Mouse (Mus musculus): ENCODE measurements around the gene Gm9913.

The Gm9913 gene

DNA sequence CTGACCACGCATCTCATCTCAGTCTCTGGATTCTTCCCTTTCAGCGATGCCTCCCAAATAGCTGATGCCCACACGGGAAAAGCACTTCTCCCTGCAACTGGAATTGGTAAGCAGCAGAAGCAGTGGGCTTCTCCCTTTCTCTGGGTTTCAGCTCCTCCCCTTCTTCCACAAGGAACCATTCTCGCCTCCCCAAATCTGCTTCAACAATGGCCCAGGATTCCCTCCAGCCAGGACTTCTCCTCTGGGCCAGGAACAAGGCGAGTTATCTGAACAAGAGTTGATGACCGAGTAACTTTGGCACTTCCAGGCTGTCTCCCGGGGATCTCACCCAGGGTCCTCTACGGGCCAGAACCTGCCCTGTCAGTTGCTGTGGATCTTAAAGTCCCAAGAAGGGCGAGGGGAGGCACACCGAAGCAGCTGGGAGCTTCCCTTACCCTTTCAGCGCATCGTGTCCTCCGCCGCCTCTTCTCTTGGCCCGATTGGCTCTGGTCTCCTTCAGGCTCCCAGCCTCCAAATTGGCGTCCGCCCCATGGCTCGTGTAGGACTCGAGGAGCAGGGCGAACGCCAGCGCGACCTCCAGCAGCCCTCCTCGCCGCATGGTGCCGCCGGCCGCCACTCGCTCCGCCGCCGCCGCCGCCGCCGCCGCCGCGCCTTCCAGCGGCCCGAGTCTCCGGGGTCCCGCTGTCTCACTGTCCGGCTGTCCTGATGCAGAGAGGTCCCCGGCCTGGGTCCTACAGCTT lies at the start of gene Gm9913:
Gene Gm9913, plus strand, starts transcription at position 84 of the 740 bp plus-strand sequence.
- peak; percentile 82 to 87 for DNase-seq

DNA sequence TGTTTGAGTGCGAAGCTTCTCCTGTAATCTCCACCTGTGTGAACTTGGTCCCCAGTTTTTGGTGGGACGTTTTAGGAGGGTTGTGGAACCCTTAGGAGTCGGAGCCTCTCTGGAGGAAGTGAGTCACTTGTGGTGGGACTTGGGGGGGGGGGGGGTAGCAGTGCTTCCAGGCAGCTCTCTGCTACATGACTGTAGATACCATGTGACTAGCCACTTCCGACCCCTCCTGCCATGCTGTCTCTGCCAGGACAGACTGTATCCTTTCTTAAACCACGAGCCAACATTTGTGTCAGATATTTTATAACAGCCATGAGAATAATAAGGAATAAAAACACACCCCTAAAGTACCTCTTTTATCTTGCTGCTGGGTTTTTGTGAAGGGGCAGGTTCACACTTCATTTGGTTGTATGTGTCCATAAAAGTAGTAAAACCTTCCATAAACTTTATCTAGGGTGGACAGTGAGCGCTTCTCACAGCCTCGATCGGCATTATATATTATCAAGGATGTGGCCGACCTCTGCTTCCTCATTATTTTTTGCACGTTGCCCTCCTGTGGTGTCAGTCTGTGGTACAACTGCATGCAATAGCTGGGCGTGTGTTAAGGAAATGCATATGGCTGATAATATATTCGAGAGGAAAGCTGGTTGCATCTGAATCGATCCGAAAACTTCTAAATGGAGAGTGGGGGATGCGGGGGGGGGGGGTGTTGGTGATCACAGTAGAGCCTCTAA lies 48.7 kb upstream of the Gm9913 start:
- DNase-seq = no peak

DNA sequence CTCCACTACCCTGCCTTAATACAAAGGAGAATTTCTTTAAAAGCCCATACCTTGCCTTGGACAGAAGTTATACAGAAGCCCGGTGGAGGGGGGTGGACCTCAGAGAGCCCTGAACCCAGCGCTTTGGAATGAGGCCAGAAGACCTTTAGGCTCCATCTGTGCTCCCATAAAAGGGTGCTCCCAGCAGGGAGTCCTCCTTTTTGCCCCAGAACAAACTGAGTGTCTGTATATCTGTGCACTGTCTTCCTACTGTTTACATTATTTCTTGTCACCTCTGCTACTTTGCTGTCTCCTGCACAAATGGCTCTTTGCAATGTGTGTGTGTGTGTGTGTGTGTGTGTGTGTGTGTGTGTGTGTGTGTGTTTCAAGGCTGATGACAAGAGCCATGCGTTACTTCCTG lies 45.8 kb upstream of the Gm9913 start:
- peak in 1 of 2 experiments; percentile 15 for DNase-seq

DNA sequence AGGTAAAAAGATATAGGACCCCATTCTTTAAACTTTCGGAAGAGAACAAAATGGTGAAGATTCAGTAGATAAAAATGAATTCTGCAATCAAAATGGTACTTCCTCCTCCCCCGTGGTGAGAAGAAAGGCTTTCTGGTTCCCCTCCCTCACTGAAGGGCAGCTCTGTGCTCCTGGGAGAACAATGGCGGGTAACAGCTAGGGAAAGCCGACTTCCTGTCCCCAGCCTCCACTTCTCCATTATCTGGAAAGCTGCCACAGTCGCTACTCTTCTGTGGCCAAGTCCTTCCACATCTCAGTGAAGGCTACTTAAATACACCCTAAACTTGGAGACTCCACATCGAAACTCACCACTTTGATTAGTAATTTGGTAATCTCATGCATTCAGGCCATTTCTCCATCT lies 40.9 kb upstream of the Gm9913 start:
- DNase-seq = no peak

DNA sequence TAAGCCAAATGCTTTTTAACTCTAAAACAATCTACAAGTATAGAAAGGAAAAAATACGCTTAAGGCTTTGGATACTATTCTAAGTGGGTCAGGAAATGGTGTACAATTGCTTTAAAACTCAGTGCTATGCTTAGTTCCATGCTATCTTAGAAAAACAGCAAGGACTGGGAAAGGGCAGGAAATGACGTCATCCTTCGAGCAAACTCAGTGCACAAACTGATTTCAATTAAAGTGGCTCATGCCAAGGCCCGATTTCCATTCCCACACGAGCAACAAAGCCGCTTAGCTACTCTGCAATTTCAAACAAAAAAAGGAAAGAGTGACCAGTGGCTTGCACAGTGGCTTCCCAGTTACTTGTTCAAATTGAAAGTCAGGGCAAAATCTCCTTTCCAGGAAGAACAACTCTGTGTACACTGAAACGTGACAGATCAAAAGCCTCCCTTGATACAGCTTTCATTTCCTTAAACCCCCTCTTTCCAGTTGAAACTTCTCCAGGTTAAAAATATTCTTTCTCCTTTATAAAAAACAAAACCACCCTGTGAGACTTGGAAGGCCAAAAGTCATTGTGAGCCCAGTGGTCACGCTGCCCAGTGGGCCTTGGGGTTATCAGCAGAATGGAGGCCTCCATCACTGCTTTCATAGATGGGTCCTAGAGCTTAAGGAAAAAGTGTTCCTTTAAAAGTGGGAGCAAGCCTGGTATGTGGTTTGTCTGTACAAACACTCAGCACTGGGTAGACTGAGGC lies 34.2 kb upstream of the Gm9913 start:
- no peak for DNase-seq

DNA sequence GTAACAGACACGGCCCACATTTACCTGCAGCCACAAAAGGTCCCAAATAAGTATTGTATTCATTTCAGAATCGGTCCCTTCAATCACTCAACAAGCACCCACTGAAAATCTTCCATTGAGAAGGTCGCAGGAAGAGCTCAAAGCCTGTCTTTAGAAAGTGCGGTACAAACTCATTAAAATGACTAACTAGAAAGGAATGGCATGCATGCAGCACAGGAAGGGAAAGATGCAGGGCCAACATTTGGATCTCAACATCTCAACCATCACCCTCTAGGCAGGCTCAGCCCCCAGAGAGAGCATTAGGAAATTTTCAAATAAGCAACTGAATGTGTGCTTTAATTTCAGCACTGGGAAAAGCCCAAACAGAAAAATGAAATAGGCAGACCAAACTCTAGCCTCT lies 33.2 kb upstream of the Gm9913 start:
- no peak for DNase-seq

DNA sequence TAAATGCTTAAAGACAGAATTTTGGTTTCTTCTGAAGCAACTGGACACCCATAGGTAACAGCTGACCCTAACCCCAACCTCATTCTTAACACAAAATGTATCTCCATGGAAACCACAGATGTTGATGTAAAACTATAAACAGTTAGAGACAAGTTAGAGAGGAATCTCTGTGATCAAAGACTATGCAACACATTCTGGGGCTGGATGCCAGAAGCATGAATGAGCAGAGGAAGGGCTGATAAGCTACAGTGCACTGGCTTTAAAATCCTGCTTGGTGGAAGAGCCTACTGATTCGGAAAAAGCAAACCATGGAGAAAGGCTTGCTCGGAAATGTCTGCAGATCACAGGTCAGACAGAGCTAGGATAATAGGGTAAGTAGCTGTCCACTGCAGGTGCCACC lies 31.7 kb upstream of the Gm9913 start:
- no peak for DNase-seq

DNA sequence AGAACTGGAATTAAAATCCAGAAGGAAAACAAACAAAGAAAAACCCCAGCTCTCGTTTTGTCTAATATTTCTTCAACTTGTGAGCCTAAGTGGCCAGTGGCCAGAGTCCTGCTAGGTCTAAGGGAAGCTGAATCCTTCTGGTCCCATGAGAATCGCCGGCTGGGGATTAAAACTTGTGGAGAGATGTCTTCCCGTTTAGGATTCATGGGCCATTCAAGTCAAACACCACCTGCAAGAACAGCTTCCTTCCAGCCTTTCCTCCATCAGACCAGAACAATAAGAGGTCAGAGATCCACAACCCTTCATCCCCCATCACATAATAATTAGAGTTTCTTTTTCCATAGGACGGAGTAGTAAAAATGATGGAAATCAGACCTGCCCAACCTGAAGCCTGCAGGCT lies 30.2 kb upstream of the Gm9913 start:
- DNase-seq = no peak

DNA sequence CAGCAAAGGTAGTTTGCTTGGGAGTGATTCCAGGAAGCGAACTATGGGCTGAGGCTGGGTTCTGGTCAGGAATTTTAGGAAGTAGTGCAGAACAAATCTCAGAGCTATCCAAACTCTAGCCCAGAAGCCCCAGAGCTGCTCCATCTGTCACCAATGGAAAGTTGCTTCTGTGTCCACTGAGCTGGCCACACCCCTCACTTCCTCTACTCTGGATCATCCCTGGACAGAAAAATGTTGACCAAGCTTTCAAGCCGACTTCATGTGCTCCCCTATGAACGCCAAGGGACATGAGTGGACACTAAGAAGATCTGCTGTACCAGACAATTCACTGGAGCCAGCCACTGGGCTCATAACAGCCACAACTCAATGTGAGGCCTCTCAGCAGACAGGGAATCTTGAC lies 28.7 kb upstream of the Gm9913 start:
- DNase-seq = peak; percentile 29 to 40

DNA sequence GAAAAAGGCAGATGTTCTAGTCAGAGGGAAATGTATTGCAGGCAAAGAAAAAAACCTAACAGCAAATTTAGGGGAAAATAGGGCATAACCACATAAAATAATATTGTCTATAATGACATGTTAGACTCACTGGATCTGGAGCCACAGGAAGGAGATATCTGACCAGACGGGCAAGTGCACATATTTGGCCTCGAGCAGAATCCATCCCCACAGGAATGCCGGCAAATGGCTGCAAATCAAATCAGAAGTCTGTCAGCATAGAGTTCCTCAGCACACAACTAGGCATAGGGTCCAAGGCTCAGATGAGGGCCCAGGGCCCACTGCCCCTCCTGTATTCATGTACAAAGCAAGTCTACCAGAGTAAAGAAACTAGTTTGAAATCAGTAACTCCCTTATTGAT lies 27.5 kb upstream of the Gm9913 start:
- peak; percentile 70 to 79 for DNase-seq

DNA sequence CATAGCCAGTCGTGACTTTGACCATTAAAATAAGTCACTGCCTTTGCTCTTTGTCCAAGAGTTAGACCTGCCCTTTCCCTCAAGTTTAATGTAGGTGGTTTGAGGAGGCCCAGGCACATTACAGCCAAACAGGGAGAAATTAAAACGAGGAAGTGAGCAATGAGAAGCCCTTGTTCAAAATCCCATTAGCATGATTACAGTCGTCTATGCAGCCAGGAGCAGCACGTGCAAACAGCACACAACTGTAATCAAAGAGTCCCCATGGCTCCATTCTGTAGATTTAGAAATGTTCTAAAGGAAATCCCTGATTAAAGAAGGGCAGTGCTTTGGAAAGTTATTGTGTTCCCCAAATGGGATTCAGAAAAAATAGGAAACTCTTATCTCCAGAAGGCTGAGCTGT lies 26.2 kb upstream of the Gm9913 start:
- no peak for DNase-seq

DNA sequence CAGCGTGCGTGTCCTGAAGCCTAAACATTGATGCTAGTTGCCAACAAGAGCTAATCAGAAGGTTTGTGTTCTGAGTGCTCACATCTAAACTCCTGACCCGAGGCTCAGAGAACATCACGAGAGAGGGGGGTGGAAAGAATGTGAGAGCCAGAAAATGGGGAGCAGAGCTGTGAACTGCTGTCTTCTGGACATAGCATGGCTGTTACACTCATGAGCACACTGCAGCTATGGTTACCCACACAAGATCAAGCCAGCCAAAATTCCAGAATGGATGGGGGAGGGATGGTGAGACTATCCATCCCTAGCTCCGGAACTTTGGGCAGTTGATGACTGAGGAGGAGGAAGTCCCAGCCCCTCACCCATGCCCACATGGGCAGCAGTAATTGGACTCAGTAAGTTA lies 24.8 kb upstream of the Gm9913 start:
- DNase-seq = no peak

DNA sequence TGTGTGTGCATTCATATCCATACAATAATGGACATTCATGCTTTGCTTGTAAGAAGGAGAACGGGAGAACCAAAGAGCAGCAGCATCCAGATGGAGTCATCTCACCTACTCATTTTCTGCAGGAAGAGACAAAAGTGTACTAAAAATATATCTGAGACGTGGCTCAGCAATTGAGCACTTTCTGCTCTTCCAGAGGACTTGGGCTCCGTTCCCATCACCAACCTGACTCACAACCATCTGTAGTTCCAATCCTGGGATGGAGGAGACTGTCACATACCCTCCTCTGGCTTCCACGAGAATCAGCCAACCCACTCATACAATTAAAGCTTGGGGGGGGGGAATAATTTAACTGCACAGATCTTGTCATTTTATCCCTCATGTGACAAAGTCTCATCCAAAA lies 23.8 kb upstream of the Gm9913 start:
- DNase-seq = no peak

DNA sequence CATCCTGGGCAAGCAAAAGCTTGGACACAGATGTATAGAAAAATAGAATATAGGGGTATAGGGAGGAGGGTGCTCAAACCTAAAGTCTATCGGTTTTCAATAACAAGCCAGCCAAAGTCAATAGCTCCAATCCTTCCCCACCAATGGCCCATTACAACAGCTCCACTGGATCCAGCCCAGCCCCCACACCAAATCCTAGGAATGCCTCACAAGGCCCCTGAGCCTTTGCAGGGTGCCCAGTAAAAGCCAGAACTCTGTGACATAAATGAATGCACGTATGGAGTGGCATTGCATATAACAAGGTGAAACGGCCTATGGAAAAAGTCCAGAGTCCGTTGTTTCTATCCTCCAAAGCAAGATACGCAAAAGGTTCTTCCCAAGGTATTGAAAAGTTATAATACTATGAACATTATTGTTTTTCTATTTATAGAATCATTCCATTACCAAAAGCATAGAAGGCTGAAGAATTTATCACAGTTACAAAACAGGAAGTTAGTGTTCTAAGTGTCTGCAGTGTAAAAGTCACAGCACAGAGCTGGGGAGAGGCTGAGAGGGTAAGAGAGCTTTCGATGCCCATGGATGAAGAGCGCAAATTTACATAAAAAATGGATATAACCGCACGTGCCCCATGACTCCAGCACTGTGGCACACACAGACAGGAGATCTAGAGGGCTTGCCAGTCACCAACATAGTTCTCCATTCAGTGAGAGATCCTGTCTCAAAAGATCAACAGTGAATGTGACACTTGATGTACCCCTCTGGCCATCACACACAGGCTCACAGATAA lies 23.2 kb upstream of the Gm9913 start:
- DNase-seq = no peak

DNA sequence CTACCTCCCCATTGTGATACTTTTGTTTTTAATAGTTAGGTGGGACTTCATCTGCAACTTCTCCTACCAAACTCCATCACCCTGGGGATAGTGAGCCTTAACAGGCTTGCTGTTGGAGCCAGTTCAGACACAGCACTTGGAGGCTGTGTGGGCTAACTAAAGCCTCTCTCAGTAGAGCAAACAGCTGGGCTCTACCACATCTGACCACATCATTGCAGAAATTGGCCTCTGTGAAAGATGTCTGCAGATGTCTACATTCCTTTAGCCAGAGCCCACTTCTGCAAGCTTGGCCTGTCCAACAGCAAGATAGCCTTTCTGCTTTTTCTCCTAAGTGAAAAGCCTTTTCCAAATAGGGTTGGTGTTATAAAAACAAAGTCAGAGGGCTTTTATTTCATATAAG lies 20.7 kb upstream of the Gm9913 start:
- no peak for DNase-seq

DNA sequence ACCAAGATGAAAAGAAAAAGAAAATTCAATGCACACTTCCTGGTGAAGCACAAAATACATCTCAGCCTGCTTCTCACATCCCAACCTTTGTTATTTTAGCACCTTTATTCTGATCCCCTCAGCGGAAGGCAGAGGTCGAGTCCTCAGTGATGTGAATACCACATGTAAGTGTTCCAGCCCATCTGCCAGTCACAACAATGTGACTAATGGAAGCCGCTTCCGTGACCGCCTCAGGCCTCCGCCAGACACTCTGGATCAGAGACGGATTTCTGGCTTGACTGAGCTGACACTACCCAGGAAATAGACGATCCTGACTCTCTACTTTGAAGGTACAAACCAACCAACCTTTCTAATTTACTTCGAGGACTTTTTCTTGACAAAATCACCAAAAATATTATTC lies 20.0 kb upstream of the Gm9913 start:
- no peak for DNase-seq

DNA sequence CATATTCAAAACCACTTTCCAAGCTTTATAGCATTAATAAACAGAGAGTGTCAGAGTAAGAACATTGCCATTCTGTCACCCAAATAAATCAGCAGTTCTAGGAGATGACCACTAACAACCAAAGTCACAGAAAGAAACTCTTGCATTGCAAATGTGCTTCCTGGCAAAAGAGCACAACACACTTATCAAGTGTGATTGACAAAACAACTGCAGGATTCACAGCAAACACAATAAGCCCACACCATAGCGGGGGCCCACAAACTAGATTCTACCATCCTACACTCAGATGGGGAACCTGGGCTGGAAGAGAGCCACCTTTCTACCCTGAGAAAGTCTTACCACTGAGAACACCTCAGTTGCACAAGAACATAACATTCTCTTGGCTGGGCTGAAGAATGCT lies 14.9 kb upstream of the Gm9913 start:
- DNase-seq = no peak

DNA sequence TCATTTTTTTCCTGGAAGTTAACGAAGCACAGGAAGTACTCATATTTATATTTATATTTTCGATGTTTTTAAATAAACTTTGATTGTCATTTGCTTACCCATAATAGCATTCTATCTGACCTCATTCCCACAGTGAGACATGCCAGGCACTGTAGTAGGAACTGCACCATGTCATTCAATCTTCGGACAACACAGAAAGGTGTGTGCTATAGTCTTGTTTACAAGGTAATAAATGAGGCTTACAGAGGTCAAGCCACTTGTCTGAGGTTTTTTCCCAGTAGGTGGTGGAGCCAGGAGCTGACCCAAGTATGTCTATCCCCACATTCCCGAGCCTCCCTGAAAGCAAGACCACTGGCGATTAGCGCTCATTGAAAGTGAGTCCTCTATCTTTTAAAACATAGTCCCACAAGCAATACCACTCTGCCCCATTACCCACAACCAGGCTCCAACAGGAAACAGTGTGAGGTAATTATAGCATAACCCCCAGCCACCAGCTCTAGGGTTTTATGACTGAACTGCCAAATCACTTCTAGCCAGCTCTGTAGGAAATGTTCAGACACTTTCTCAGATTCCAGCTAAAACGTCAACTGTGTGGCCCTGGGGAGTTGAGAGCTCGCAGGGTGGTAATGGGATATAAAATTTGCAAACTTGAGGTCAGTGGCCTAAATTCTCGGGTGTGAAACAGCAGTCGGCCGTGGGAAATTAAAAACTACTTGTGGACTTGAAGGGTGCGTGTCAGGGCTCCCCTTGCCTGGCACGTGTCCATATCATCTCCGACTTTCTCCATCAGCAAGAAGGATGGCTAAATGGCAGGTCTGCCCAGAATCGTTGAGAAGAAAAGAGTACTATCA lies 12.6 kb upstream of the Gm9913 start:
- no peak for DNase-seq

DNA sequence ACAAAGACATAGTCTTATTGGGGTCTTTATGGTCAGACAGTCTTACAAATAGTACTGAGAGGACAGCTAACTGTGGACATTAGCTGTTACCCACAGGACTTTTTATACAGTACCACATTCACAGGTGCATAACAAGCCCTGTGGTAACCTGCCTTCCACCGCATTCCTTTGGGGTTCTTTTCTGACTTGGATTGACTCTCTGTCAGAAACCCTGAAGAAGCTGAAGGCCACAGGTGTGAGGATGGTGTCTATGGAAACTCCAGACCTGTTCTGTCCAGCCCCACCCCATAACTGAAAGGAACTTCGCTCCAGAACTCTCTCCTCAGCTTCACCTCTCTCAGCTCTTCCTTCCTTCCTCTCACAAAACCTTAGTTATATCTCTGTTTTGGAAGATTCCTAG lies 10.6 kb upstream of the Gm9913 start:
- no peak for DNase-seq

DNA sequence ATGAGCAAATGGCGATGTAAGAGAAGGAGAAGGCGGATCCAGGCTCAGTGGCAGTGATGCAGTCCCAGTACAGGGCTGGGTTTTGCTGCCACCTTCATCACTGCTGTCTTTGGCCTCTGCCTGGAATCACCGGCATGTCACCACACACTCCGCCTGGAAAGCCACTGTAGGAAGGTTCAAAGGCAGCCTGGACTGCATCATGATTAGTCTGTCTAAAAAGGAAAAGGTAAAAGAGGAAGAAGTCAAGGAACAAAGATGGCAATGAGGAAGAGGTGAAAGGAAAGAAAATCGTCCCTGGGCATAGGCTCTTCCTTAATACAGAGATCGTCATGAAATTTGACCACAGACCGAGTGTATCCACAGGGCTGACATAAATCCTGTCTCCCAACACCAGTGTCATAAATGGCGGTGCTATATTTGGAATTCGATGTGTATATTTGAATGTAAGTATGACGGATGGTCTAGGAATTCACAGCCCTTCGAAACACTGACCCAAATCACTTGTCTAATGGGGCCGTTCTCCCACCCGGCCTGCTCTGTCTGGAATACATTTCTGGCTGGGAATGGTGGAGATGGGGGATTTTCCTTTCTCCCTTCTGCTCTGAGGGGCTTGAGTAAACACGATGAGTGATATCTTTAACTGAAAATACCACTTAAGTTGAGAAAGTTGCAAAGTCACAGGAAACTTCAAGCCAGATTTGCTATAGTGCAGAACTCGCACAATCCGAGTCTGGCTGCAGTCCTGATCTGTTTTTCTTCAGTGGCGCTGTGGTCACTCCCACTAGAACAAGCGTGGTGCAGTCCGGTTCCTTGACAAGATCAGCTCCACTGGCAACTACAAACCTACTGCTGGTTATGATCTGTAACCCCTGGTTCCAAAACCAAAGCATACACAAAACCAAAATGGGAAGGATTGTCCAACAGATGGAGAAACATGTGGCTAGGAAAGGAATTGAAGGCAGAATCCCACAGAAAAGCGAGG lies 9.8 kb upstream of the Gm9913 start:
- no peak for DNase-seq

DNA sequence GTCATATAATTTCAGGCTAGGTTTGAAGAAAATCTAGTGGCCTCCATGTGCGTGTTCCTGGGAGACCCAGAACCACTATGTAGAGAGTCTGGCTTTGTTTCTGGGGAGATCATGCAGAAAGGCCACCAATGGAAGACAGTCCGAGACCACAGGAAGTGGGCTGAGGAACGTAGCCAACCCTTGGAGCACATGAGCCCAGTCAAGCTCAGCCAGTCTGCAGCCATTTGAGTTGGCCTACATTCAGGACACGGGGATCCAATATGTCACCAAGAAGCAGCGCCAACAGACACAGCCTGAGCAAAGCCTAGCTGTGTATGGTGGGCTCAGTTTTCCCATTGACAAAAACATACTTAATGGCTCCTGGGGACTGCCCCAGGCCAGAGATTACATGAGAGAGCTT lies 8.2 kb upstream of the Gm9913 start:
- DNase-seq = peak; percentile 94 to 96

Measured in cerebellum, postnatal 10 days (tissue).